In the genomic region with DNA sequence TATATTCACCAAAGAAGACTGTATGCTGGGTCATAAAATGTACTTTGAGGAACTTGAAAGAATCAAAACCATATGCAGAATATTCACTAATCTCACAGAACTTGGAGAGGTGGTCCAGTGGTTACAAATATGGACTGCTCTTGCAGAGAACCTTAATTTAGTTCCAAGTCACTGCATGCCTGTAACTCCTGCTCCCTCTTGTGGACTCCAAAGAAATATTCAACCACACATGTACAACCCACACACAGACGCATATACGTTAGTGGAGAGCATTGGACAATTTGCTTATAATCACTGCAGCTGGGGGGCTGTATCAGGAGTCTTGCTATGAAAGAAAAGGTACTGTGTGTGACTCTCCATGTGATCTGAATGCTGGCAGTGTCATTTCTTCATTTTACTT, we compare ENCODE assay signal across 16 mouse cellular contexts.
A peak's percentile ranks its signal among the peaks of the same experiment; 100 is the strongest.
DNase-seq lines count a peak whose midpoint lies in the region; ATAC-seq and TF ChIP-seq lines count a peak whose summit lies in the region.
"Had no signal": no experiment of that assay in that cellular context is flagged by ENCODE, and none has a peak within 500 bp of the region (broad histone marks: within the 10 kb centered on the region; RNA-seq: fewer than 3 reads in every experiment).

No protein-coding gene starts in this region.

- DNase-seq in cerebellum, postnatal 10 days, result peak; percentile 2 to 21
- DNase-seq in cerebellum, adult 8-10 months, result no peak
- peak; percentile 9 for DNase-seq in hindbrain, postnatal 0 days (ENCODE audit: low spot score)
- DNase-seq in 3T3-L1 (ENCODE audit: low read depth, low spot score), result peak; percentile 40
- peak; percentile 23 for DNase-seq in NIH3T3 (ENCODE audit: low read depth)
- DNase-seq in left cerebral cortex, adult 9 months (ENCODE audit: low spot score in 2 of 2), result no peak
- DNase-seq in right cerebral cortex, adult 2 months (ENCODE audit: low spot score in 2 of 2), result no peak
- DNase-seq: adrenal gland, adult 2 months; kidney, postnatal 14 days; lung, postnatal 4 days; thymus, postnatal 14 days had no signal

- no peak overlapping the region for H3K9ac ChIP-seq in hindbrain, postnatal 0 days (replicated peaks; ENCODE audit: low read length)
- H3K9ac ChIP-seq in hindbrain, embryonic 16.5 days (ENCODE audit: low read depth, low read length), result no peak overlapping the region
- H3K9ac ChIP-seq: forebrain, embryonic 12.5 days; midbrain, embryonic 15.5 days had no signal

- no peak for ATAC-seq in hindbrain, postnatal 0 days
- ATAC-seq in hindbrain, embryonic 16.5 days, result no peak
- ATAC-seq: inflammation-experienced regulatory T-cells, adult 6 months; midbrain, embryonic 15.5 days; Patski had no signal

- no peaks in the 10 kb centered on the region for H3K4me1 ChIP-seq in hindbrain, postnatal 0 days (ENCODE audit: insufficient read depth, low read length)
- H3K4me1 ChIP-seq in hindbrain, embryonic 16.5 days (ENCODE audit: control insufficient read depth, insufficient read depth, low read depth, low read length), result no peaks in the 10 kb centered on the region
- H3K4me1 ChIP-seq: forebrain, embryonic 12.5 days; midbrain, embryonic 15.5 days had no signal

- WGBS in hindbrain, postnatal 0 days, result 75% methylated on average over 2 of the region's 2 CpGs
- WGBS in hindbrain, embryonic 16.5 days, result 73% methylated on average over 2 of the region's 2 CpGs

- no peaks in the 10 kb centered on the region for H3K36me3 ChIP-seq in hindbrain, postnatal 0 days (ENCODE audit: insufficient read depth, low read length)
- no peaks in the 10 kb centered on the region for H3K36me3 ChIP-seq in hindbrain, embryonic 16.5 days (ENCODE audit: control insufficient read depth, insufficient read depth, low read length)
- H3K36me3 ChIP-seq: forebrain, embryonic 12.5 days; midbrain, embryonic 15.5 days had no signal

- no peaks in the 10 kb centered on the region for H3K27me3 ChIP-seq in hindbrain, postnatal 0 days (ENCODE audit: insufficient read depth, low read length)
- H3K27me3 ChIP-seq in hindbrain, embryonic 16.5 days (replicated peaks; ENCODE audit: control insufficient read depth, insufficient read depth, low read length), result no peaks in the 10 kb centered on the region
- H3K27me3 ChIP-seq: forebrain, embryonic 12.5 days; midbrain, embryonic 15.5 days; Patski had no signal

- peak; percentile 48 for TF ChIP-seq CTCF in hindbrain, postnatal 0 days (IDR thresholded peaks at IDR 0.05; ENCODE audit: low read depth)

- no peaks in the 10 kb centered on the region for H3K9me3 ChIP-seq in hindbrain, postnatal 0 days (ENCODE audit: low read length)
- H3K9me3 ChIP-seq in hindbrain, embryonic 16.5 days (ENCODE audit: control insufficient read depth, low read length), result no peaks in the 10 kb centered on the region
- H3K9me3 ChIP-seq: forebrain, embryonic 12.5 days; midbrain, embryonic 15.5 days had no signal

- H3K27ac ChIP-seq in hindbrain, postnatal 0 days, result no peak overlapping the region
- H3K27ac ChIP-seq in hindbrain, embryonic 16.5 days (ENCODE audit: low read depth, low read length), result no peak overlapping the region
- H3K27ac ChIP-seq: forebrain, embryonic 12.5 days; midbrain, embryonic 15.5 days had no signal

- H3K4me3 ChIP-seq in hindbrain, postnatal 0 days (ENCODE audit: low read length), result no peak overlapping the region
- H3K4me3 ChIP-seq in hindbrain, embryonic 16.5 days (ENCODE audit: low read length), result no peak overlapping the region
- H3K4me3 ChIP-seq: forebrain, embryonic 12.5 days; midbrain, embryonic 15.5 days had no signal

- no peak overlapping the region for H3K4me2 ChIP-seq in hindbrain, postnatal 0 days (ENCODE audit: low read depth, low read length)
- no peak overlapping the region for H3K4me2 ChIP-seq in hindbrain, embryonic 16.5 days (ENCODE audit: low read length)
- H3K4me2 ChIP-seq: forebrain, embryonic 12.5 days; midbrain, embryonic 15.5 days had no signal

Comparison
In these comparisons a context has a peak if more than half of its experiments do, and no peak if none do; other contexts are left out.
1. DNase-seq: peak in cerebellum, postnatal 10 days (2 of 2), hindbrain, postnatal 0 days (single experiment), 3T3-L1 (single experiment) and NIH3T3 (single experiment); none in cerebellum, adult 8-10 months (single experiment), left cerebral cortex, adult 9 months (0 of 2) and right cerebral cortex, adult 2 months (0 of 2).